Mouse (Mus musculus): ENCODE measurements at regions not wholly inside any gene's neighbourhood (a gene's known extent, or its start where the extent isn't known, plus 50 kb on each side); places are given as distances from the start of the nearest gene placed in this dataset.
"Not testable (repeated sequence)": the region's sequence is repeated elsewhere in the genome, so short reads cannot be mapped to it uniquely, and the experiment has no call there.

GRCm38 (mm10) chr4:22914886-22915285, 426.7 kb upstream of the Pou3f2 start:
- Histone ChIP-seq H3K27me3 (no peaks in the 10 kb centered on the region), H3K4me3 (no peak overlapping the region), H3K9me3 (replicated peaks) (no peaks in the 10 kb centered on the region; the same call in 1 of the 2 replicates), H3K9ac (no peak overlapping the region), H3K4me1 (no peaks in the 10 kb centered on the region), H3K27ac (no peak overlapping the region), H3K36me3 (ENCODE audit: poor library complexity, severe bottlenecking) (no peaks in the 10 kb centered on the region), H3K4me2 (no peak overlapping the region)
- ATAC-seq = no peak
- WGBS = 52% methylated on average over 5 of the region's 5 CpGs

- Histone ChIP-seq H3K4me1 (no peaks in the 10 kb centered on the region), H3K4me2 (no peak overlapping the region), H3K27me3 (no peaks in the 10 kb centered on the region), H3K36me3 (ENCODE audit: poor library complexity, severe bottlenecking) (no peaks in the 10 kb centered on the region), H3K27ac (no peak overlapping the region), H3K9me3 (replicated peaks) (no peaks in the 10 kb centered on the region), H3K4me3 (no peak overlapping the region), H3K9ac (no peak overlapping the region)
- WGBS = 87% methylated on average over 4 of the region's 4 CpGs
- ATAC-seq = no peak
Observed at GRCm38 (mm10) chr4:22892694-22893046, 404.5 kb upstream of the Pou3f2 start.

- no peak for ATAC-seq
- Histone ChIP-seq H3K9me3 (replicated peaks) (no peaks in the 10 kb centered on the region), H3K36me3 (ENCODE audit: poor library complexity, severe bottlenecking) (no peaks in the 10 kb centered on the region), H3K9ac (no peak overlapping the region), H3K4me1 (no peaks in the 10 kb centered on the region), H3K4me3 (no peak overlapping the region), H3K27ac (no peak overlapping the region), H3K4me2 (no peak overlapping the region), H3K27me3 (no peaks in the 10 kb centered on the region)
- WGBS = 36% methylated on average over 3 of the region's 3 CpGs
Observed at GRCm38 (mm10) chr4:22891974-22892693, 404.0 kb upstream of the Pou3f2 start.

DNA sequence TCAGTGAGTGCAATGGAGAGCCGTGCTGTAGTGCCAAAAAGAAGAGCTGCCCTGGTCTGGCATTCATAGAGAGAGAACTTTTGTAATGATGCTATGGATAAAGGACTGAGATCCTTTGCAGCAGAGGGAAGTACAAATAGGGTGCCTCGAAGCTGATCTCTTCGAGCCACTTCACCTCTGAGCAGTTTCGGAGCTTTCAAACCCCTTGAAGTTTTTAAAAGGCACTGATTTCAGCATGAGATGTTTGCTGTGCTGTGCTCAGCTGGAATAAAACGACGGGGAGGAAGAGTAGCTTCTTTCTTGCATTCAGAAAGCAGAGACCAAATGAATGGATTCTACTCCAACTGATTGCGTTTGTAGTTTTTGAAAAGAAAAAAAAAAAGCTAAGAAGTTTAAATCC, 392.5 kb upstream of the Pou3f2 start:
- Histone ChIP-seq H3K9ac (no peak overlapping the region), H3K4me2 (0 out of 2 replicates have a peak overlapping the region, but pooled peaks have one; percentile 5), H3K36me3 (ENCODE audit: poor library complexity, severe bottlenecking) (no peaks in the 10 kb centered on the region), H3K4me3 (no peak overlapping the region), H3K27ac (no peak overlapping the region), H3K27me3 (no peaks in the 10 kb centered on the region), H3K4me1 (peaks cover 12% of the 10 kb centered on the region), H3K9me3 (replicated peaks) (0 out of 2 replicates have a peak, but pooled peaks cover 4% of the 10 kb centered on the region)
- 2% methylated on average over 7 of the region's 7 CpGs for WGBS
- ATAC-seq = peak; percentile 69

DNA sequence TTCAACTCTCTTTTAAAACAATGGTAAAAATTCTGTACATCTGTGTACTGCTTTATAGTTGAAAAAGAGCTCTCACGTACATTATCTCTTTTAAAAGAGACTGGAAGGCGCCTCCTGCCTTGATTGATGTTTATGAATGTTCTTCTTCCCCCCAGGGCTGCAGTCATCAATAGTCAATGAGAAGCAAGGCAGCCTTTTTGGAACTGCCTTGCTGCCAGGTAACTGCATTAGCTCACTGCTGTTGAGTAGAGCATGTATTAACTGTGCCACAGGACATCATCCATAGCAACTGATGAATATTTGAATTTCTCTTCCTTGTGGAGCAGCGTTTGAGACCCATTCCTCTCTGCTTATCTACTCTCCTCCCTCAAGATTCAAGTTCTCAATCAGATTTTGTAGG, 387.2 kb upstream of the Pou3f2 start:
- H3K27ac ChIP-seq = no peak overlapping the region
- ATAC-seq = no peak
- no peak overlapping the region for H3K4me2 ChIP-seq
- peaks cover 1% of the 10 kb centered on the region; the same call in 1 of the 2 replicates for H3K4me1 ChIP-seq
- WGBS = 79% methylated on average over 3 of the region's 3 CpGs
- no peaks in the 10 kb centered on the region for H3K9me3 ChIP-seq (replicated peaks)
- H3K27me3 ChIP-seq = no peaks in the 10 kb centered on the region
- no peaks in the 10 kb centered on the region for H3K36me3 ChIP-seq (ENCODE audit: poor library complexity, severe bottlenecking)
- no peak overlapping the region for H3K4me3 ChIP-seq
- H3K9ac ChIP-seq = no peak overlapping the region

- H3K27me3 ChIP-seq = no peaks in the 10 kb centered on the region
- peak overlapping the region; percentile 54 for H3K4me2 ChIP-seq
- peak overlapping the region; percentile 83 for H3K27ac ChIP-seq
- H3K9me3 ChIP-seq (replicated peaks) = no peaks in the 10 kb centered on the region
- H3K4me3 ChIP-seq = no peak overlapping the region; the same call in 1 of the 2 replicates
- no peak; the same call in 1 of the 2 replicates for ATAC-seq
- no peaks in the 10 kb centered on the region for H3K36me3 ChIP-seq (ENCODE audit: poor library complexity, severe bottlenecking)
- WGBS = 19% methylated on average over 7 of the region's 7 CpGs
- H3K9ac ChIP-seq = peak overlapping the region; percentile 52; the same call in 1 of the 2 replicates
- H3K4me1 ChIP-seq = peaks cover 37% of the 10 kb centered on the region
Observed at GRCm38 (mm10) chr4:22836124-22836445, 347.9 kb upstream of the Pou3f2 start.

DNA sequence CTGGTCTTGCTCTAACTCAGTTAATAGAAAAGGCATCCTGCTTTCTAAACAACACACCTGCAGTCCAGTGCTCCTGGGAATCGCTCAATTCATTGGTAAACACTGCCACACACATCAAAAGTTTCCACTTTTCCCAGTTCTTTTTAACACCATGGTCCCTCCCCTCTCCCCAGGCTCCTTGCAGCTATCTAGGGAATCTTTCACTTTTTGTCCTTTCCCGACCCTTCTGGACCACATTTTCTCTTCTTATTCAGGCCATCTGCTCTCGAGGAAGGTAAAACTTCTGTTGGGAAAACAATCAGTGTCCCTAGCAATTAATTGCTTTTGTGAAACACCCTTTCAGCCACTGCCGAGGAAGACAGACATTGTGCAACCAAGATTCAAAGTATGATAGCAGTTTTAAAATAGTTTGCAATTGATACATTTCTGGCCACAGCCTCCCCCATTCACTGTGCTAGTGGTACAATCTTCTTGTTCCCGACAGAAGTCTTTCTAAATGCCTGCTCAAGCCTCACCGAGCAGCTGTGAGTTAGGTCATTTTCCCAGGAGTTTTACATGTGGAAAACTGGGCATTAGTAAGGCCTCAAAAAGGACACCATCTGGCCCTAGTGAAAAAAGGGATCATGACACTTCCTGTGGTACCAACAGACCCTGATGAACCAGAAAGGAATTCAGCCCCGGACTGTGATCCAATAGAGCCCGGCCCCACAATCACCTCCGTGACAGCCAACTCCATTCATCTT, 347.4 kb upstream of the Pou3f2 start:
- WGBS = 1% methylated on average over 9 of the region's 9 CpGs
- Histone ChIP-seq H3K9ac (peak overlapping the region; percentile 52), H3K27me3 (no peaks in the 10 kb centered on the region), H3K4me3 (peak overlapping the region; percentile 17; the same call in 1 of the 2 replicates), H3K27ac (peak overlapping the region; percentile 83), H3K4me1 (peaks cover 37% of the 10 kb centered on the region), H3K9me3 (replicated peaks) (no peaks in the 10 kb centered on the region), H3K4me2 (peak overlapping the region; percentile 54), H3K36me3 (ENCODE audit: poor library complexity, severe bottlenecking) (no peaks in the 10 kb centered on the region)
- peak; percentile 83 for ATAC-seq

DNA sequence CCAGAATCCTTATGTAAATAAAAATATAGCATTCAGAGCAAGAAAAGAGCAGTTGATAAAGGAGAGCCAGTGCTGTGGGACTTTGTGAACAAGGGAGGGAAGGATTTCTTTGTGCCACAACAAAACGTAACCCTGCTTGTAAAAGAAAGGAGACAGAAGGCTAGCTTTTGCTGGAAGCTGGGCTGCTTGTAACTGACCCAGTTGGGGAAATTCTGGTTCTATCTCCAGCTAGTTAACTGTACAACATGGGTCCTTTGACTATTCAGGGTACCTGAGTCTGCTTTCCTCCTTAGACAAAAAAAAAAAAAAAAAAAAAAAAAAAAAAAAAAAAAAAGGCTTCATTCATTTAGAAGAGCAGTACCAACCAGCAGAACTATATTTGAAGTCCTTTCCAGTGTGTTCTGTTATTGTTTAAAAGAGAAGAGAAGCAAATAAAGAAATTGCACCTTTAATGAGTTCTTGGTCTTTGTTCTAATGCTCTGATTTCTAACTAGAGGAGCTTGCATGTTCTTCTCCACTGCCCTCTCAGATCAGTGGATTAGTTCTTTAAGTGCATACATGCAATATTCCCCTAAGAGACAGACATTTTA, 345.8 kb upstream of the Pou3f2 start:
- Histone ChIP-seq H3K36me3 (ENCODE audit: poor library complexity, severe bottlenecking) (no peaks in the 10 kb centered on the region), H3K9me3 (replicated peaks) (no peaks in the 10 kb centered on the region), H3K9ac (no peak overlapping the region), H3K4me1 (peaks cover 37% of the 10 kb centered on the region), H3K27me3 (no peaks in the 10 kb centered on the region), H3K4me2 (no peak overlapping the region), H3K4me3 (no peak overlapping the region), H3K27ac (peak overlapping the region; percentile 31; the same call in 1 of the 2 replicates)
- 10% methylated on average over 1 of the region's 1 CpGs for WGBS
- ATAC-seq = no peak

- Histone ChIP-seq H3K27me3 (no peaks in the 10 kb centered on the region), H3K27ac (no peak overlapping the region), H3K4me2 (no peak overlapping the region), H3K4me1 (no peaks in the 10 kb centered on the region), H3K9ac (no peak overlapping the region), H3K9me3 (replicated peaks) (no peaks in the 10 kb centered on the region), H3K36me3 (ENCODE audit: poor library complexity, severe bottlenecking) (no peaks in the 10 kb centered on the region), H3K4me3 (no peak overlapping the region)
- 37% methylated on average over 3 of the region's 3 CpGs for WGBS
- ATAC-seq = no peak
Observed at GRCm38 (mm10) chr4:22803665-22804064, 315.5 kb upstream of the Pou3f2 start.

- Histone ChIP-seq H3K9me3 (replicated peaks) (no peaks in the 10 kb centered on the region), H3K27me3 (no peaks in the 10 kb centered on the region), H3K4me1 (no peaks in the 10 kb centered on the region), H3K9ac (no peak overlapping the region), H3K27ac (no peak overlapping the region), H3K4me2 (no peak overlapping the region), H3K36me3 (ENCODE audit: poor library complexity, severe bottlenecking) (no peaks in the 10 kb centered on the region), H3K4me3 (no peak overlapping the region)
- ATAC-seq = no peak
- 75% methylated on average over 1 of the region's 1 CpGs for WGBS
Observed at GRCm38 (mm10) chr4:22792826-22793225, 304.7 kb upstream of the Pou3f2 start.

GRCm38 (mm10) chr4:22787866-22788265, 299.7 kb upstream of the Pou3f2 start:
- H3K9ac ChIP-seq = no peak overlapping the region
- H3K36me3 ChIP-seq (ENCODE audit: poor library complexity, severe bottlenecking) = no peaks in the 10 kb centered on the region
- 45% methylated on average over 3 of the region's 3 CpGs for WGBS
- ATAC-seq = no peak
- no peak overlapping the region for H3K27ac ChIP-seq
- H3K27me3 ChIP-seq = no peaks in the 10 kb centered on the region
- no peaks in the 10 kb centered on the region for H3K4me1 ChIP-seq
- no peaks in the 10 kb centered on the region for H3K9me3 ChIP-seq (replicated peaks)
- H3K4me2 ChIP-seq = no peak overlapping the region
- no peak overlapping the region for H3K4me3 ChIP-seq

- not testable (repeated sequence) for H3K4me1 ChIP-seq, ATAC-seq
Observed at GRCm38 (mm10) chr4:22763026-22763425, 274.9 kb upstream of the Pou3f2 start.

More at GRCm38 (mm10) chr4:22763026-22763425, 274.9 kb upstream of the Pou3f2 start:
- not testable (repeated sequence) for H3K27ac ChIP-seq; H3K4me2 ChIP-seq; H3K27me3 ChIP-seq; H3K36me3 ChIP-seq (ENCODE audit: poor library complexity, severe bottlenecking); H3K9ac ChIP-seq; H3K9me3 ChIP-seq (replicated peaks); H3K4me3 ChIP-seq
- WGBS = 97% methylated on average over 4 of the region's 4 CpGs

All from forebrain, embryonic 13.5 days (tissue).